Mouse (Mus musculus): ENCODE measurements around the gene Kremen1.

The Kremen1 gene

DNA sequence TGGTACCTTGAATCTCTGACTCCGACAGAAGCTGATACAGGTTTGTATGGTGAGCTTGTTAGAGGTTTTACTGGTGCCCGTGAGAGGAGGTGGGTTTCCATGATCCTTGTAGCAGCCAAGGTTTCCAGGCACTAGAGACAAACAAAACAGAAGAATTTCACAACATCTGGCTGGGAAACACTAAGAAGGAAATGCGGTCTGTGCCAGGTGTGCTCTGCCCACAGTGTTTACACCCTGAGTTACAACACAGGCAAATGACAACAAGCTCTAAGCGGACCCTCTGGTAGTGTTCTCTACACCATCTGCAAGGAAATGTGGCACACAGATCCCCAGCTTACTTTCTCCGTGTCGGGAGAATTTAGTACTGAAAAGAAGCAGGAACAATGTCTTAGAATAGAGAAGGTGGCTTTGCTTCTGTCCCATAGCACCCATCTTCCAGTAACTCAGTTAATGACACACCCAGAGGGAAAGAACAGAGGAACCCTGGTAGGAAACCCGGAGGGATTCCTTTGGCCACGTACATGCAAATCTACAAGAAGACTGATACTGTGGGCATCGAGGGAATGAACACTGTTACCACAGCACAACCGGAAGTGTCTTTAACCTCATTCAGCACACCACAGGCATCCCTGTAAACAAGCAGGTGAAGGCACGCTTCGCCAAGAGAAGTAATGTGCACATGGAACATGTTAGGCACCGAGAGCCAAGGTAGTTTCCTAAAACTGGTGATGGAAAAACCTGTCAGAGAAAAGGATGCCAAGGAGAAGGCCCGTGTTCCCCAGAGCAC lies 45.8 kb downstream of the Kremen1 start:
- no peak for DNase-seq

DNA sequence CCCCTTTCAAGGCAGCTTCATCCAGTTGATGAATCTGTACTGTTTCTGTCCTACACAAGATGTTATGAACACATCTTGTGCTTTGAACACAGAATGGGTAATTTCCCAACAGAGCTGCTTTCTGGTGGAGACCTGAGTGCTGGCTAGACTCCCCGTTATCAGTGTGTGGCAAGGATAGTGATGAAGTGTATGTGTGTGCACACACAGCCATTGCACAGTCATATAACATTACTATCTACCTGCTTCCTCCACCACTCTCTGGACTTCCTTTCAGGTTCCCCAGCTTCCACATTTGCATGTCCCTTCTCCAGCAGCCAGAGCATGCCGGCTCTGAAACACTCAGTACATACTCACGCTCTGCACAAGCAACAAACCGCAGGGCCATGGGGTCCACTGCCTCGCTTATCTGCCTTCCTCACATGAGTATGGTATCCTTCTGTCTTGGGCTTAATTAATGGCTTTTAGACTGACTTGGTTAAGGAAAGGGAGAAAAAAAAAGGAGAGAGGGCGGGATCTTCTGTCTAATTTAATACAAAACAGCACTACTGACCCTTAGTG lies 46.8 kb downstream of the Kremen1 start:
- DNase-seq: no peak

DNA sequence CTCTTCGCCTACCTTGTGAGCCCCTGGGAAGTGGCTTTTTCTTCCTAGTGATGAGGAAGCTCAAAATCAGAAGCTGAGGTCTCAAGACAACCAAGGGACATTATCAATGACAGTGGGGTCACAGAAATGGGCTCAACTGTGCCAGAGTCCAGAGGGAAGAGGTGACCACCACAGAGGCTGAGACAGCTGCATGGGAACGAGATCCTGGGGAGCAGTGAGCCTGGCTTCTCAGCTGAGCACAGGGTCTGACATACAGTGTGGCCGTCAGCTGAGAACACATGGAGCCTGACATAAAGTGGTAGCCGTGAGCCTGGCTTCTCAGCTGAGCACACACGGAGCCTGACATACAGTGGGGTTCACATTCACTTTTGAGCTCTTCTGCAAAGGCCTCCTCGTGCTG lies 58.3 kb downstream of the Kremen1 start:
- no peak for DNase-seq

DNA sequence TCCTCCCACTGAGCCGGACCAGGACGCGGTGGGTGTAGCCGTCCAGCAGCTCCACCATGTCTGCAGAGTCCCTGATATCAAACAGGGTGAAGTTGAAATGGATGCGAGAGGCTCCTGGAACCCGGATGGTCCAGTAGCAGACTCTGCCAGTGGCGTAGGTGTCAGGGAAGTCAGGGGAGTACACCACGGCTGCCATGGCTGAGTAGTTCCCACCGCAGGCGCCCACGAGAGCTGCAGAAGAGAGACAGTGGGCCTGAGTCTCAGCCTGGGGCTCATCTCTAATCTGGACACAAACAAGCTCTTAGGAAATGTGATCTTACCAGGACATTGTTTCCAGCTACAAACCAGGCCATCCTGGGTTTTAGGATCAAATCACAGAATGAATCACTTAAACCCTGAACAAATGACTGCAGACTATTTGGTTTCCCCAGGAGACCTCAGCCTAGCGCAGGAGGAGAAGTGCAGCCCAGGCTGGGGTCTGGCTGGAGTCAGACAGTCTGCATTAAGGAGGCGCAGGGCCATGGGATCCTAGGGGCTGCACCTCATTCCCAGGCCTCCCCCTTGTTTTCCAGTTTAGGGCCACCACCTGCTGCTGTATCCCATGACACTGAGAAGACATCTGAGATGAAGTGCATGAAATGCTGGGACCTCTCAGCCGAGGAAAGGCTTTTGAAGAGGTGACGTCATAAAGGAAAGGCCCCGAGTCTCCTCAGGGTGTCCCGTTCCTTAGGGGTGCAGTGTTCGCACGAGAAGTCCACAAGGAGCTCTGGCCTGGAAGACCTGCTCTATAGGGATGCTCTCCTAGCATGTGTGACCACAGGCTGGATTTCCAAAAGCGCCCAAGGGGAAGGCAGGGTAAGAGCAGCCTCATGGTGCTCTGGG lies 59.3 kb downstream of the Kremen1 start:
- DNase-seq: no peak

DNA sequence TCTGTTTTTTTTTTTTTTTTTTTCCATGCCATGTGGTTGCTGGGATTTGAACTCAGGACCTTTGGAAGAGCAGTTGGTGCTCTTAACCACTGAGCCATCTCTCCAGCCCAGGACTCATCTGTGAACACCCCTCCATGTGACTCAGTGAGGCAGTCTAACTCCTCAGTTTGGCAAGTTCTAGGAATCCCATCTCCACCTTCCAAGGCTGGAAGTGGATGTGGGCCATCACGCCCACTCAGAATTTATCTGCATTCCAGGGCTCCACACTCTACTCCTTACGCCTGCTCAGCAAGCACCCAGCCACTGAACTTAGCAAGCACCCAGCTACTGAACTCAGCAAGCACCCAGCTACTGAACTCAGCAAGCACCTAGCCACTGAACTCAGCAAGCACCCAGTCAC lies 61.5 kb downstream of the Kremen1 start:
- no peak for DNase-seq

DNA sequence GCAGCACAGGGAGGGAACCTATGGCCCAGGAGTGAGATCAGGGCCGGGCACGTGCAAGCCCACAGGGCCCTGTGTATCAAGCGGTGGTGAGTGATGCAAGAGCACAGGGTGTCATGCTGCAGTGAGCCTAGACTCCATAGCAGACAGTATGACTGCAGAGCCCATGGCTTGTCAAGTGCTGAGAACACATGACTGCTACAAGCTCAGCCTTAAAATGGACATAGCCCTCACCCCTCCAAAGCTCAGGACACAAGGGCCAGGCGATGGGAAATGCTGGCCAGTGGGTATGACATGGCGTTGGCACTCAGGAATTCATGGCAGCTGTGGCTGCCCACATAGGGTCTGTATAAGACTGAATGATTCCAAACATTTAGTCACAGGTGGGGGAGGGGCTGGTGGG lies 64.3 kb downstream of the Kremen1 start:
- peak; percentile 85 for DNase-seq

DNA sequence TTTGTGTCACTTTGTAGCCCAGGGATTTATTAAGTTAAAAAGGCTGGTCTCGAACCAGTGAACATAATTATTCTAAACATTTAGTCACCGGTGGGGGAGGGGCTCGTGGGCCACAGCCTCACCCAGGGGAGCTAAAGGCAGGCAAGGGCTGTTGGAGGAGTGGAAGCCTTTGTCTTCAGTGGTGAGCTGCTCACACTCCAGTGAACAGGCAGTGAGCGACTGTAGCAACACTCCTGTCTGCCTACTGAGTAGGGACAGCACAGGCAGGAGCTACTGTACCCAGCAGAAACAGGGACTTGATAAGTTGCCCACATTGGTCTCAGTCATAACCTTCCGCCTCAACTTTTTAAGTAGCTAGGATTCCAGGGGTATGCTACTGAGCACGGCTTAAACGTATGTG lies 64.8 kb downstream of the Kremen1 start:
- DNase-seq: no peak

DNA sequence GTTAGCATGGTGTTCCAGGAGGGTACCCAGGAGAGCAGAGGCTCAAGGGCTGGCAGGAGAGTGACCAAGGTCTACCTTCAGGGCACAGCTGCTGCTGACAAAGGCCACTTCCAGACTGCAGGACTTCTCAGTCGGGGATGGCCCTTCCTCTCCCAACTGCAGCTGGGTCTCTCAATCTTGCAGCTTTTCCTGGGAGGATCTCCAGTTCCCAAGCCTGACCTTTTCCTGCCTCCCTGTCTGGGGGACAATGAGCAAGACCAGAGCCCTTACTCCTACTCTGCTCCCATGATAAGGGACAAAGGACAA lies 67.8 kb downstream of the Kremen1 start:
- no peak for DNase-seq

DNA sequence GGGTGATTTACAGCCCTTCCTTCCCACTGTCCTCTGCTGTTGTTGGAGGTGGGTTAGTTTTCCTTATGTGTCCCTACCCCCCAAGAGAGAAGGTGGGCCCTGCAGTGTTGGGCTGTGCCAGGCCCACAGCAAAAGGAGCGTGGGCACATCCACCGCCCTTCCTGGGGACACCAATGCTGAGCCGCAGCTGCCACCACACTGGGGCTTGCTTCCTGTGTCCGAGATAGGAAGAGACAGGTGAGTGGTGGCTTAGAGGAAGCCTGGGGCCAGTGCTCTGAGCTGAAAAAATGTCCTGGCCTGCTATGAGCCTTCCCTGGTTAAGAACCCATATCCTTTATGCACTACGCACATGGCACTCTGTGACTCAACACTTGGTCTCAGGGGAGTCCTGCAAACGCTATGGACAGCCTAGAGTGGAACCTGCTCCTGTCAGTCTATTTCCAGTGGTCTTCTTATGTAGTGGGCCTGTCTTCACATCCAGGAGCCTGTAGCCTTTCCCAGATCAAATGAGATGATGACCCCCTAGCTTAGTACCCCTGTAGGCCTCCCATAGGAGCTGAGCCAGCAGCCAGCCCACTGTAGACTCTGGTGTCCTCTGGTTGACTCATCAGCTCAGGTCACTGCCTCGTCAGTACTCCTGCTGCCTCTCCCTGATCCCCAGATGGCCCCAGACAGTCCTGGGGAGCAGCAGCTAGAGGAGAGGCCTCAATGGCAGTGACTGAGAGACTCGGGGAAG lies 68.3 kb downstream of the Kremen1 start:
- no peak for DNase-seq

DNA sequence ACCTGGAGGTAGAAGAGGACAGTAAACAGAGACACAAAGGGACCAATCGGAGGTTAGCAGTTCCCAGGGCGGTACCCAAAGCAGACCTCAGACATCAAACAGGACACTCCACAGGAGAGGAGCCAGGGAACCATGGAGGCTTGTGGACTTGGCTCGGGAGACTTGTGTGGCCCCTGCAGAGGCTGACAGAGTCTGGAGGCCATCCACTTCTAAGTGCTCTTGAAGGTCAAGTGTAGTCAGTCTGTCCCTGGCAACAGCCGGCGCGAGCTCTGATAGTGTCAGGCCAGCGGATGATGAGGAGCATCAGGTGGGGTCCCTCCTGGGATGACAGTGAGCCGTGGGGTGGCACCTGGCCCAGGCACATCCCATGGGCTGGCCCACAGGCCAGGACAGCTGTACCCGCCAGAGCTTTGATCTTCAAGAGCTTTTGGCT lies 69.3 kb downstream of the Kremen1 start:
- peak; percentile 98 for DNase-seq

DNA sequence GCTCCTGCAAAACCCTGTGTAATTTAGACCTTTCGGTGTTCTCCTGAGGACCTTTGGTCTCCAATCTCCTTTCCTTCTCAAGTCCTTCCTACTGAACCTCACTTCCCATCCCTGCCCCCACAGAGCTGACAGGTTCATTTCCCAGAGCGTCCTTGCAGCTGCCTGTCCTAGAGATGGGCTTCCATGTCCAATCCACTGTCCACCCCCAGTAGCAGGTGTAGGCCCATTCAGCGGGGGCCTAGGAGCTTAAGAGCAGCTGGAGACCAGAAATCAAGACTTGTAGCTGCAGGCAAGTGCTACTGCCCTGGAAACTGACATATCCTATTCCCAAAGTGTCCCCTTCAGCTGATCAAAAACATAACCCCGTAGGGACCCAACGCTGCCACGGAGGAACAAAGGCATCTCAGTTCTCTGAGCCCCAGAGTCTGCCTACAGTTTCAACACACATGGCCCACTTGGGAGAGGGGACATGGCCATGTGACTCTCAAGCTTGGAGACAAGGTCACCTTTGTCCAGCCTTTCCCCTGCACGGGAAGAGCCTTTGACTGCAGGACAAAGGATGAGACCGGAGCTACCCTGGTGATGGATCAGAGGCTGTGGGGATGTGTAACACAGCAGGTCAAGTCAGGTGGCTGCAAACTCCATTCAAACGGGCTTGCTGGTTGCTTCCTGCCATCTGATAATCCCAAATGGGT lies 72.0 kb downstream of the Kremen1 start:
- DNase-seq: peak; percentile 88

DNA sequence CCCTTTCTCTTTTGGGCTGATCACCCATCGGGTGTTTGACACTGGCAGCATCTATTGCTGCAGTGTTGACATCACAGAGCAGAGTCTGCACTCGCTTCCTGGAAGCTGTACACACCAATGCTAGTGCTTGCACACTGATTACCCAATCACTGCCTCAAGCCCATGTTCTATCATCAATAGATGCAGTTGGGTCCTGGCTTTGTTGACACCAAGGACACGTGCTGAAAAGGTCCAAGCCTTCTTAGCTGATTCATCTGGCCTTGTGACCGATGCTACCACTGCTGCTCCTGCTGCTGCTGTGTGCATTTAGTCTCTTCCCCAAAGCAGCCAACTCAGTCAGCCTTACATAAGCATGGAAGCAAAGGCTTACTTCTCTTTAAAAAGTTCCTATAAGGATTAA lies 73.2 kb downstream of the Kremen1 start:
- no peak for DNase-seq

DNA sequence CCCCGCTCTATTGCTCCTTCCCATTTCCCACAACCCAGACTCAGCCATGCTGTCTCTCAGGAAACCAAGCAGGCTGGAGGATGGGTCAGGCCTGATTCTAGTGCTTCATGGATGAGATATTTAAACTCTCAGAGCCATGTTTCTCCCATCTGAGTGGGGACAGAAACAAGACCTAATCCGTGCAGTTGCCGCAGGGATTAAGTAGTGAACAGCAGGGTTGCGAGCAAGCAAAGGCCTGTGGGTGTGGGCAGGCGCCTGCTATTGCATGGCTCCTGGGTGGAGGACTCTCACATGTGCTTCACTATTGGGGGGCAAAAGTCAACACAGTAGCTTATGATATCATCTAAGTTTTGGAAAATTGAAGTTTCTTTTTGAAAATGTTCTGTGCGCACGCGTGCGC lies 76.5 kb downstream of the Kremen1 start:
- DNase-seq: no peak

DNA sequence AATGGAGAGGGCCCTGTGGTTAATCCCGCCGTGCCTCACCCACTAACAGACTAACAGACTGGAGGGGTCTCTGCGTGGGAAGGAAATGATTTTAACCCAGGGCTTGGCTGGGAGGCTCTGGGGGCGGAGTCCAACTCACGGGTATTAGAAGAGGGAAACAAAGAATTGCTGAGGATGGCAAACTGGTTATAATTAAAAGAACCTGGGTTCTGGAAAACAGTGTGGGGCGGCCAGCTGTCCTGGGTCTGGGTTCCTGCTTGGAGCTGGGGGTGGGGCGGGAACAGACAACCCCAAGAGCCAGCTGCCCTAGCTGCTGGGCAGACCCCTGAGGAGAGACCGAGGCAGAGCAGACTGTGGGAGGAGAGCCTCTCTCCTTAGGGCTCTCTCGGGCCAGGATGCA lies 77.1 kb downstream of the Kremen1 start:
- DNase-seq: no peak

DNA sequence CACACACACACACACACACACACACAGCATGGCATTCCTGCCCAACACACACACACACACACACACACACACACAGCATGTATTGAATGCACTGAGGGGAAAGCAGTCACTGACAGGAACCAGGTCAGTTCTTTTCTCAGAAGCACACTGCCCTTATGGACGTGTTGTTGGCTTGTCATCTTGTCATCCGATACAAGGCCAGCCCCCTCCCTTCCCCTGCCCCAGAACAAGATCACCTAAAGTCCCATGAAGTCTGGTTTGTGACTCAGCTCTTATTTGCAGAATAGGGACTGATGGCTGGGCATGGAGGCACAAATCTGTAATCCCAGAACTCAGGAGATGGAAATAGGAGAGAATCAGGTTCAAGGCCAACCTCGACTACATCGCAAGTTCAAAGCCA lies 78.5 kb downstream of the Kremen1 start:
- DNase-seq: no peak

DNA sequence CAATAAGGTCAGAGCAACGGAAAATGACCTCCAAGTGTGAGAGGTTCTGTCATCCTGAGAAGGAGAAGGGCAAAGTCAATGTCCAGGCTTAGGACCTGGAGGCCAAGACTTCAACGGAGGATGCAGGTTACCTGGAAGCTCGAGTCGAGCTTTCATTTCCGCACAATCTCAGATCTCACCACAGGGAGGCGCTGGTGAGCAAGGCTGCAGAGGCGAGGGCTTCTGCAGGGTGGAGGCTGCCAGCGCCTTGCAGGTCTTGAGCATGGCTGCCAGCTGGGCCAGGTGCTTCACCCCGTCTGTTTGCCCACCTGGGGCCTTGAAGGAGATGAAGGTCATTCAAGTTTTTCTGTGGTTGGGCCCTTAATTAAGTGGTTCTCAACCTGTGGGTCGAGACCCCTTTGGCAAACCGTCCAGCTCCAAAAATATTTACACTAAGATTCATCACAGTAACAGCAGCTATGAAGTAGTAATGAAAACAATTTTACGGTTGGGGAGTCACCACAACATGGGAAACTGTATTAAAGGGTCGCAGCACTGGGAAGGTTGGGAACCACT lies 79.4 kb downstream of the Kremen1 start:
- DNase-seq: peak; percentile 94

DNA sequence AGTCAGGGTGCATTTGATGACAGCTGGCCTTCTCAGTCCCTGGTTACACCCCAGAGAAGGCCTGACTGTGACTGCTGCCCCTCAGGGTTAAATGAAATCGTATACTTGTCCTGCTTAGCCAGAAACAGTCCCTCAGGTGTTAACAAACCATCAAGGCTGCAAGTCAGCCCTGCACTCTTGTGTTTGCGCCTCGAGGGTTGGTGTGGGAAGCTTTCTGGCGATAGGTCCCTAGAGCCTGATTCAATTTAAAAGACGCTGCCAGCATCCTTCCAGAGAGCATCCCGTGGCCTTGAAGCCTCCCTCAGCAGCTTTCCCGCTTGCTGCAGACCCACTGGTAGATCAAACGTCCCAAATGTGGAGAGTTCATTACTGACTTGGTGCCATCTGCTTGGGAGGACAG lies 82.0 kb downstream of the Kremen1 start:
- peak; percentile 88 for DNase-seq

DNA sequence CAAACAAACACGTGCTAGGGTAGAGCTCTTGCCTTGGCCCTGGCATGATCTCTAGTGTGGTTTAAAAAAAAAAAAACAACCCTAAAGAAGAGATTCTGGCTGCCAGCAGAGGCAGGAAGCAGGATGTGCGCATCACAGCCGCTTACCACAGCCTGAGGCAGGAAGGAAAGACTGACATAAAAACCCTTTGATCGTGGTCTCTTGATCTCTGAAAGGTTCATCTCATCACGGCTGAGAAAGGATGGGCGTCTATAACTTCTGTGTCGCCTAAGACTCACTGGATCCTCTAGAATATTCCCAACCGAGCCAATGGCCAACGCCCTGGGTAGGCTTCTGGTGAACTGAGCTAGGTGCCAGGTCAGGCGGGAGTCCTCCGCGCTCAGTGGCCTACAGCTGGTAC lies 84.2 kb downstream of the Kremen1 start:
- peak; percentile 86 for DNase-seq

DNA sequence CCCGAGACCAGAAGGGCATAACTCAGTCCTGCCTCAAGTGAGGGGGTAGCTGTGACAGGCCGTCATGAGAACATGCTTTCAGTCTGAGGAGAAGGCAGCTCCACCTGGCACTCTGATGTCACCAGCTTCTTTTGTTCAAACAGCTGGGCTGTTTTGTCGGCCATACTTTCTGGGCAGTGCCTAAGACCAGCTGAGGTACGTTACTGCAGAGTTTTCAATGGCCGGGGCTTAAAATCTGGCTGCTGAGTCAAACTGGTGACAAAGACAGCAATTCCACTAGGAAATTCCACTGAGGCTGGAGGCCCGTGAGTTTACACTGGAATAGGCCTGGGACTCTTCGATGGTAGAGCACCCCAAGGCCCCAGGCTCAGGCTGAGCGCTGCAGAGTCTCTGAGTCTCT lies 84.7 kb downstream of the Kremen1 start:
- DNase-seq: no peak

DNA sequence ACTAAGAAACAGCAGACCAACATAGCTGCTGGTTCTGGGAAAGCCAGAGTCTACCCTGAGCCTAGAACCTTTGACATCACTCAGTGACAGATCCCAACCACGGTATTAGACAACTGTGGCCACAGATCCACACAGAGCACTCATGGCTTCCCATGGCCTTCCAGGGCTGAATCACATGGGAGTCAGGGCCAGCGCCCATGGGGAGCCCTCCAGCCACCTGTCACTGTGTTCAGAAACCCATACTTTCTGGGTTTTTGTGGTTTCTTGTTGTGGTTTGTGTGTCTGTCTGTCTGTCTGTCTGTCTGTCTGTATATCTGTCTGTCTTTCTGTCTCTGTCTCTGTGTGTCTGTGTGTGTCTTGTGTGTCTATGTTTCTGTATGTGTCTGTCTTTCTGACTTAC lies 85.5 kb downstream of the Kremen1 start:
- DNase-seq: no peak

DNA sequence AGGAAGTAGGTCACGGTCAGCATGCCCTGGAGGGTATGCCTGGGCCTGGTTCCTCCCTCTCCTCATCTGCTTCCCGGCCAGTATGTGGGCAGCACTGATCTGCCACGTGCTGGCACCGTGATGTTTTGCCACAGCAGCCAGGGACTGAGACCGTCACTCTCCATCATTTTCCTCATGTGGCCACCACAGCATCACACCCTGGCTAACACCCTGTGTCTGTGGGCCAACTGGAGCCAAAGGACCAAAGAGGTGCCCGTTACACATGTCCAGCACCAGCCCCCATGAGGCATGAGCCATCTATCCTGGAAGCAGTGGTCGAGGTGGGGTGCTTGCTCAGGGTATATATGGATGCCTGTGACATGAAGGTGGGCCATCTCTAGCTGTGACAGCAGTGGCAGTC lies 86.2 kb downstream of the Kremen1 start:
- DNase-seq: peak; percentile 79

DNA sequence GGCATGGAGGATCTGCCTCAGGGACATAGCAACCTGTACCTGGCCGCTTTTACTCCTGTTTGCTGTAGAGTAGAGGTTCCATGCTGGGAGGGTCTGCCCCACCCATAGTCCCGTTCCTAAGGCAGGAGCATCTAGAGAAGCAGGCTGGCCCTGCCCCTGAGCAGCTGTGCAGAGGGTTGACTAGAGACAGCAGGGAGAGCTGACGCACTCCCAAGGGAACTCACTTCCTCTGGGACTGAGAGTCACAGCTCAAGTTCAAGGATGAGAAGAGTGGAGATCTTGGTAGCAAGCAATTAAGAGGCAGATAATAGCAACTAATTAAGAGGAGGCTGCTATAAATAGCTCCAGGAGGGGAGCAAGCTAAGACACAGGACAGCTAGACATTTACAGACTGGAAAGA lies 88.5 kb downstream of the Kremen1 start:
- DNase-seq: peak; percentile 91
